Mouse (Mus musculus) stomach, postnatal 0 days (tissue): ENCODE measurements around the gene Map3k12.

Experiments
- CTCF ChIP-seq: IDR thresholded peaks from 2 replicates; pipeline ENCODE4 v1.5.1; 2016; ENCODE audit warnings: antibody characterized with exemption, low read depth, mild to moderate bottlenecking, moderate library complexity
- EP300 ChIP-seq: optimal IDR thresholded peaks from 2 replicates; pipeline ENCODE3; 2016; ENCODE audit warnings: antibody characterized with exemption

GRCm38 (mm10) chr15:102546246-102546645, 29.4 kb upstream of the Map3k12 start:
- TF ChIP-seq CTCF (no peak), EP300 (no peak)
